Mouse (Mus musculus): Measurements from ENCODE around the gene Sppl3.

GRCm38 (mm10) chr5:115139124-115139523 lies 128.2 kb downstream of the Sppl3 start:
- TF ChIP-seq CTCF (IDR thresholded peaks at IDR 0.05; ENCODE audit: low read depth, low read length) (no peak), POLR2A (IDR thresholded peaks at IDR 0.05; ENCODE audit: insufficient read depth, low read length) (no peak)

Measured in ES-Bruce4 (cell line).